Mouse (Mus musculus) limb, embryonic 14.5 days (tissue): ENCODE data around the gene Cacfd1. TPM values are rescaled to one million over a fixed set of nuclear protein-coding genes. Genes with fewer than 3 reads are reported as not detected.

Source experiments
- ATAC-seq: fragments of 200-750 bp; cut with Nextera tagmentation; 2 replicates; pipeline ENCODE4 v1.8.0; 2017; ENCODE audit warnings: low read depth, moderate number of reproducible peaks, moderate TSS enrichment; ENCODE audit not compliant: low FRiP score
- DNase-seq: peaks from one replicate; pipeline ENCODE4 v3.0.0-alpha.2; 2015; ENCODE audit warnings: low spot score
- H3K27ac ChIP-seq: fragments of 300-500 bp; sonication (generic); replicated peaks from 2 replicates; pipeline ENCODE4 v1.5.1; 2014; ENCODE audit warnings: low read depth, mild to moderate bottlenecking, low read length, moderate library complexity, mixed read lengths
- H3K27me3 ChIP-seq: fragments of 300-500 bp; sonication (generic); 2 replicates; pipeline ENCODE4 v1.6.1; 2014; ENCODE audit warnings: low read length, mixed read lengths; ENCODE audit not compliant: control insufficient read depth, insufficient read depth
- H3K36me3 ChIP-seq: fragments of 300-500 bp; sonication (generic); 2 replicates; pipeline ENCODE4 v1.6.1; 2014; ENCODE audit warnings: mild to moderate bottlenecking, low read length, moderate library complexity, mixed read lengths; ENCODE audit not compliant: control insufficient read depth, insufficient read depth
- H3K4me1 ChIP-seq: fragments of 300-500 bp; sonication (generic); 2 replicates; pipeline ENCODE4 v1.6.1; 2014; ENCODE audit warnings: antibody characterized with exemption, low read length, mixed read lengths; ENCODE audit not compliant: control insufficient read depth, insufficient read depth
- H3K4me2 ChIP-seq: fragments of 300-500 bp; sonication (generic); replicated peaks from 2 replicates; pipeline ENCODE4 v1.6.1; 2014; ENCODE audit warnings: low read depth, mild to moderate bottlenecking, low read length, moderate library complexity; ENCODE audit not compliant: severe bottlenecking
- H3K4me3 ChIP-seq: fragments of 300-500 bp; sonication (generic); replicated peaks from 2 replicates; pipeline ENCODE4 v1.5.1; 2014; ENCODE audit warnings: low read length
- H3K9ac ChIP-seq: fragments of 300-500 bp; sonication (generic); 2 replicates; pipeline ENCODE4 v1.6.1; 2014; ENCODE audit warnings: mild to moderate bottlenecking, low read depth, low read length, moderate library complexity; ENCODE audit not compliant: severe bottlenecking
- H3K9me3 ChIP-seq: fragments of 300-500 bp; sonication (generic); 2 replicates; pipeline ENCODE4 v1.6.1; 2016; ENCODE audit warnings: low read length; ENCODE audit not compliant: control insufficient read depth
- POLR2A ChIP-seq: fragments of 200-500 bp; IDR thresholded peaks from 2 replicates; pipeline ENCODE4 v1.8.0; 2012; ENCODE audit warnings: inconsistent platforms, mild to moderate bottlenecking, moderate library complexity, borderline replicate concordance; ENCODE audit not compliant: insufficient read depth, insufficient read length; ENCODE audit errors: extremely low read depth
- WGBS: fragments of 180-500 bp; shearing (Covaris S2); extraction: QIAGEN DNeasy Blood & Tissue Kit; methylation state at CpG from one replicate; pipeline ENCODE4 v1.1.7; 2014; 5-methylcytosine and 5-hydroxymethylcytosine counted together
- polyA plus RNA-seq, 2 experiments: library from polyadenylated mRNA; depleted of rRNA in 1 of 2; stranded (reverse) in 1 of 2; unstranded in 1 of 2; fragments of >200 nt; fragmentation: Nextera tagmentation in 1 of 2; extraction: Ambion mirVana in 1 of 2; gene quantifications; 2 replicates each; pipeline versions ENCODE4 v1.2.1 to v1.2.3; 2012 to 2014

The Cacfd1 gene
- polyA plus RNA-seq, 2 experiments = 65.3 to 82.9 TPM

GRCm38 (mm10) chr2:26997498-26997897 lies 12.2 kb upstream of the Cacfd1 start:
- Histone ChIP-seq H3K4me1 (no peaks in the 10 kb centered on the region), H3K4me2 (no peak overlapping the region), H3K9me3 (no peaks in the 10 kb centered on the region), H3K27me3 (no peaks in the 10 kb centered on the region), H3K36me3 (no peaks in the 10 kb centered on the region), H3K9ac (no peak overlapping the region), H3K4me3 (no peak overlapping the region), H3K27ac (no peak overlapping the region)
- TF ChIP-seq POLR2A = no peak
- 71% methylated on average over 1 of the region's 1 CpGs for WGBS
- ATAC-seq (no peak), DNase-seq (no peak)

DNA sequence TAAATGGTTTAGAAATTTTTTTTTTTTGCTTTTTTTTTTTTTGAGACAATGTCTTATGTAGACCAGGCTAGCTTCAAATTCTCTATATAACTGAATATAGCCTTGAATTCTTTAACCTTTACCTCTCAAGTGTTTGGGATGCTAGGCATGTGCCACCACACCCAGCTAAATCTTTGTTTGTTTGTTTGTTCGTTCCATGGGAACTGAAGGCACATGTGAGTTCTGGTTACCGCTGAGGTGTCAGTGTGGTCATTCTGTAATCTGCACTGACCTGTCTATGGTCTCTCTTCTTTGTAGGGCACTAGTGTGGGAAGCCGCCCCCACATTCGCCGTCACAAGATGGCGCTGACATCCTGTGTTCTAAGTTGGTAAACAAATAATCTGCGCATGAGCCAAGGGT lies 11.7 kb upstream of the Cacfd1 start:
- no peaks in the 10 kb centered on the region for H3K4me1 ChIP-seq
- ATAC-seq = no peak
- DNase-seq = no peak
- no peak overlapping the region for H3K27ac ChIP-seq
- WGBS = 95% methylated on average over 6 of the region's 7 CpGs
- no peaks in the 10 kb centered on the region for H3K9me3 ChIP-seq
- no peak for TF ChIP-seq POLR2A
- H3K27me3 ChIP-seq = no peaks in the 10 kb centered on the region
- H3K4me3 ChIP-seq = no peak overlapping the region
- no peak overlapping the region for H3K4me2 ChIP-seq
- H3K36me3 ChIP-seq = no peaks in the 10 kb centered on the region
- H3K9ac ChIP-seq = no peak overlapping the region

DNA sequence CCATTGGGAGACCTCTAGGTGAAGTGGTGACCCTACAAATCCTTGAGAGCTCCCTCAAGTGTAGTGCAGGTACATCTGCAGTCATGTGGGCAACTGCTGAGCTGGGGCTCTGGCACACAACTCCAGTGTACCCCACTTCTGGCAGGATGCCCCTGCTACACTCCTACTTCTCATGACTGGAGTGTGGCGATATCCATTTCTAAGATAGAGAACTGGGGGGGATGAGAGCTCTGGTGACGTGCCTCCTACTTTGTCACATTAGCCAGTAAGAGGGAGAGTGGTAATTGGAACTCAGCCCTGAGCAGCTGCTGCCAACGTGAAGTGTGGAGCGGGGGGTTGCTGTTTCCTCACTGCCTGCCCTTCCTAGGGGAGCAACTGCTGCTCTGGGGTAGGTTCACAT lies 3.5 kb upstream of the Cacfd1 start:
- H3K4me1 ChIP-seq = peaks cover 10% of the 10 kb centered on the region; the same call in 1 of the 2 replicates
- H3K9me3 ChIP-seq = no peaks in the 10 kb centered on the region
- no peak for ATAC-seq
- no peak overlapping the region for H3K4me2 ChIP-seq
- H3K36me3 ChIP-seq = no peaks in the 10 kb centered on the region
- no peak overlapping the region for H3K4me3 ChIP-seq
- DNase-seq = no peak
- H3K9ac ChIP-seq = no peak overlapping the region
- no peak for TF ChIP-seq POLR2A
- WGBS = 46% methylated on average over 4 of the region's 4 CpGs
- no peak overlapping the region for H3K27ac ChIP-seq
- H3K27me3 ChIP-seq = no peaks in the 10 kb centered on the region

DNA sequence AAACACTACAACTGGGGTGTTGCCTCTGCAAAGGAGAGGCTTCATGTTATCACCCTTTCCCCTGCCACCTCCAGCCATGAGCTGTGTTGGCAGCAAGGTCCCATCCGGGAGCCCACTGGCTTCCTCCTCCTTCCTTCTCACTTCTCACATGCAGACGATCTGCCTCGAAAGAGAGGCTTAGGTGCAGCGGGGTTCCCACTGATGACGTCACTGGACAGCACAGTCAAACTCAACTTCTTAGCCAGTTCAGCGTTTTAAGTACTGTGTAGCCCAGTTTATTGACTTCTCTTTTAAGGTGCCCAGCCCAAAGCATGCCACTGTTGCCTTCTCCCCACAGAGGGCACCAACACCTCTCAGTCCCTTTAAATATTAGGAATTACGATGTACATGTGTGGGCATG lies 2.0 kb upstream of the Cacfd1 start:
- DNase-seq = no peak
- WGBS = 71% methylated on average over 7 of the region's 7 CpGs
- Histone ChIP-seq H3K9me3 (no peaks in the 10 kb centered on the region), H3K4me3 (no peak overlapping the region), H3K27me3 (no peaks in the 10 kb centered on the region), H3K36me3 (0 out of 2 replicates have a peak, but pooled peaks cover 4% of the 10 kb centered on the region), H3K4me2 (no peak overlapping the region), H3K27ac (no peak overlapping the region), H3K4me1 (peaks cover 15% of the 10 kb centered on the region; the same call in 1 of the 2 replicates), H3K9ac (no peak overlapping the region)
- ATAC-seq = no peak
- TF ChIP-seq POLR2A = no peak

GRCm38 (mm10) chr2:27017802-27018201 lies 8.1 kb downstream of the Cacfd1 start:
- Histone ChIP-seq H3K9me3 (no peaks in the 10 kb centered on the region), H3K4me1 (no peaks in the 10 kb centered on the region), H3K4me3 (no peak overlapping the region), H3K4me2 (no peak overlapping the region), H3K27me3 (no peaks in the 10 kb centered on the region), H3K9ac (no peak overlapping the region), H3K27ac (no peak overlapping the region), H3K36me3 (peaks cover 66% of the 10 kb centered on the region)
- peak; percentile 48; the same call in 1 of the 2 replicates for ATAC-seq
- peak; percentile 68 for DNase-seq
- no peak for TF ChIP-seq POLR2A
- WGBS = 50% methylated on average over 5 of the region's 5 CpGs

GRCm38 (mm10) chr2:27019530-27019929 lies 9.8 kb downstream of the Cacfd1 start:
- Histone ChIP-seq H3K27me3 (no peaks in the 10 kb centered on the region), H3K9ac (no peak overlapping the region), H3K4me2 (no peak overlapping the region), H3K9me3 (no peaks in the 10 kb centered on the region), H3K27ac (no peak overlapping the region), H3K4me1 (no peaks in the 10 kb centered on the region), H3K4me3 (no peak overlapping the region), H3K36me3 (peaks cover 50% of the 10 kb centered on the region)
- DNase-seq (no peak), ATAC-seq (no peak)
- TF ChIP-seq POLR2A = no peak
- 98% methylated on average over 2 of the region's 2 CpGs for WGBS
